Mouse (Mus musculus): Measurements from ENCODE around the gene 2610021A01Rik.

GRCm38 (mm10) chr7:41560681-41561080 lies 38.3 kb upstream of the 2610021A01Rik start:
- no peak for TF ChIP-seq ZNF384 (IDR thresholded peaks at IDR 0.05; ENCODE audit: low read depth, low read length)
- TF ChIP-seq ZC3H11A (IDR thresholded peaks at IDR 0.05; ENCODE audit: borderline replicate concordance, low read depth, low read length), result no peak
- TF ChIP-seq CHD2 (IDR thresholded peaks at IDR 0.05; ENCODE audit: low read depth, low read length), result peak; percentile 68
- no peak for TF ChIP-seq HCFC1 (IDR thresholded peaks at IDR 0.05; ENCODE audit: borderline replicate concordance, insufficient read depth, low read length)
- TF ChIP-seq MAFK (IDR thresholded peaks at IDR 0.05; ENCODE audit: insufficient read depth, low read depth, low read length), result no peak
